Mouse (Mus musculus) myocyte (in vitro differentiated cells): ENCODE data around the gene Fam19a5.

Experiments
- MAX ChIP-seq: IDR thresholded peaks from one replicate; pipeline ENCODE4 v1.6.1; 2011; ENCODE audit warnings: low read depth, mild to moderate bottlenecking, control low read depth
- MYOD1 ChIP-seq, 3 experiments: IDR thresholded peaks; one replicate each; pipeline ENCODE4 v1.6.1; 2011; ENCODE audit warnings: control low read depth in 2 of 3, low read depth in 2 of 3, mild to moderate bottlenecking in 2 of 3, moderate library complexity in 1 of 3; ENCODE audit not compliant: insufficient read length in 2 of 3, control insufficient read depth in 1 of 3
- POLR2A ChIP-seq: IDR thresholded peaks from one replicate; pipeline ENCODE4 v1.6.1; 2011; ENCODE audit warnings: low read depth, mild to moderate bottlenecking, control low read depth, moderate library complexity; ENCODE audit not compliant: insufficient read length

GRCm38 (mm10) chr15:87566040-87566929 lies 22.2 kb downstream of the Fam19a5 start:
- TF ChIP-seq POLR2A (no peak), MYOD1 (IDR thresholded peaks at IDR 0.05; ENCODE audit: control insufficient read depth in 1 of 3, insufficient read length in 2 of 3, low read depth in 2 of 3) (no peak), MAX (no peak)
